Mouse (Mus musculus) olfactory bulb, adult 2 months (tissue): ENCODE results near the gene Triap1.

Experiments
- CTCF ChIP-seq: fragments of 200-500 bp; IDR thresholded peaks from 2 replicates; pipeline ENCODE4 v1.5.1; 2012; ENCODE audit warnings: low read depth, mild to moderate bottlenecking, low read length, moderate library complexity; ENCODE audit not compliant: insufficient read depth
- POLR2A ChIP-seq: fragments of 200-500 bp; IDR thresholded peaks from 2 replicates; pipeline ENCODE4 v1.6.1; 2012; ENCODE audit warnings: mild to moderate bottlenecking, low read depth, low read length, moderate library complexity; ENCODE audit not compliant: insufficient read depth

DNA sequence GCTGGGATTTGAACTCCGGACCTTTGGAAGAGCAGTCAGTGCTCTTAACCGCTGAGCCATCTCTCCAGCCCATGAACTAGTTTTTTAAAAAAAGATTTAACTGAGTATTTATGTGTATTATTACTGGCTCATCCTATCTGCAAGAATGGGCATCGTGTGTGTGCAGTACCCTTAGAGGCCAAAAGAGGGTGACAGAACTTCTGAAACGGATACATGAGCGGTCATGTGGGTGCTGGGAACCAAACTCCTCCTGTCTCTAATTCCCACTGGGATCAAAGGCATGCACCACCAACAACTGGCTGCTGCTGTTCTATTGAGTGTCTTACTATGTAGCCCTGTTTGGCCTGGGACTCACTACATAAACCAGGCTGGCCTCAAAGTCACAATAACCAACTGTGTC lies 10.3 kb downstream of the Triap1 start:
- TF ChIP-seq POLR2A (no peak), CTCF (no peak)
